Mouse (Mus musculus) midbrain, embryonic 11.5 days (tissue): Measurements from ENCODE around the gene Boll. TPM values are rescaled to one million over a fixed set of nuclear protein-coding genes. Genes with fewer than 3 reads are reported as not detected.
A peak's percentile ranks its signal among the peaks of the same experiment; 100 is the strongest.

ENCODE experiments used
- ATAC-seq: fragments of 200-750 bp; cut with Nextera tagmentation; 2 replicates; pipeline ENCODE4 v1.8.0; 2017; ENCODE audit warnings: moderate TSS enrichment, moderate library complexity; ENCODE audit not compliant: low FRiP score
- DNase-seq: peaks from one replicate; pipeline ENCODE4 v3.0.0; 2015; ENCODE audit warnings: low spot score; ENCODE audit errors: missing footprints
- H3K27ac ChIP-seq: fragments of 300-500 bp; sonication (generic); 2 replicates; pipeline ENCODE4 v1.5.1; 2014; ENCODE audit warnings: low read depth, low read length
- H3K27me3 ChIP-seq: fragments of 300-500 bp; sonication (generic); 2 replicates; pipeline ENCODE4 v1.6.1; 2014; ENCODE audit warnings: mild to moderate bottlenecking, low read length, moderate library complexity, mixed read lengths; ENCODE audit not compliant: control insufficient read depth, insufficient read depth
- H3K36me3 ChIP-seq: fragments of 300-500 bp; sonication (generic); 2 replicates; pipeline ENCODE4 v1.6.1; 2014; ENCODE audit warnings: mild to moderate bottlenecking, low read length, moderate library complexity, mixed read lengths; ENCODE audit not compliant: control insufficient read depth, insufficient read depth
- H3K4me1 ChIP-seq: fragments of 300-500 bp; sonication (generic); 2 replicates; pipeline ENCODE4 v1.6.1; 2014; ENCODE audit warnings: low read length; ENCODE audit not compliant: control insufficient read depth, insufficient read depth
- H3K4me2 ChIP-seq: fragments of 300-500 bp; sonication (generic); 2 replicates; pipeline ENCODE4 v1.6.1; 2014; ENCODE audit warnings: mild to moderate bottlenecking, moderate library complexity
- H3K4me3 ChIP-seq: fragments of 300-500 bp; sonication (generic); 2 replicates; pipeline ENCODE4 v1.5.1; 2014; ENCODE audit warnings: low read depth, low read length
- H3K9ac ChIP-seq: fragments of 300-500 bp; sonication (generic); 2 replicates; pipeline ENCODE4 v1.6.1; 2014; ENCODE audit warnings: low read length
- H3K9me3 ChIP-seq: fragments of 300-500 bp; sonication (generic); 2 replicates; pipeline ENCODE4 v1.6.1; 2016; ENCODE audit warnings: low read length; ENCODE audit not compliant: control insufficient read depth
- WGBS: fragments of 180-500 bp; shearing (Covaris S2); extraction: QIAGEN DNeasy Blood & Tissue Kit; methylation state at CpG from one replicate; pipeline ENCODE4 v1.1.7; 2014; 5-methylcytosine and 5-hydroxymethylcytosine counted together
- polyA plus RNA-seq: library from polyadenylated mRNA; unstranded; fragments of >200 nt; fragmentation: Nextera tagmentation; extraction: Ambion mirVana; gene quantifications from 2 replicates; pipeline ENCODE4 v1.2.1, GENCODE M21; 2014

Gene Boll
- polyA plus RNA-seq, 1 experiment from 2014 or later: 0.33 TPM

GRCm38 (mm10) chr1:55205808-55206327 is 157.4 kb downstream of the Boll start:
- WGBS: 32% methylated on average over 5 of the region's 5 CpGs
- H3K4me2 ChIP-seq: no peak overlapping the region
- H3K36me3 ChIP-seq: no peaks in the 10 kb centered on the region
- ATAC-seq (0 out of 2 replicates have a peak, but pooled peaks have one; percentile 24), DNase-seq (peak; percentile 89)
- no peak overlapping the region for H3K4me3 ChIP-seq
- no peak overlapping the region for H3K27ac ChIP-seq
- H3K27me3 ChIP-seq: no peaks in the 10 kb centered on the region
- no peaks in the 10 kb centered on the region for H3K9me3 ChIP-seq
- H3K9ac ChIP-seq: no peak overlapping the region
- H3K4me1 ChIP-seq: 0 out of 2 replicates have a peak, but pooled peaks cover 3% of the 10 kb centered on the region

- Histone ChIP-seq H3K9ac (no peak overlapping the region), H3K9me3 (no peaks in the 10 kb centered on the region), H3K4me2 (no peak overlapping the region), H3K4me3 (no peak overlapping the region), H3K27me3 (peaks cover 2% of the 10 kb centered on the region; the same call in 1 of the 2 replicates), H3K36me3 (no peaks in the 10 kb centered on the region), H3K27ac (no peak overlapping the region), H3K4me1 (peaks cover 8% of the 10 kb centered on the region; the same call in 1 of the 2 replicates)
- 73% methylated on average over 18 of the region's 18 CpGs for WGBS
- DNase-seq (no peak), ATAC-seq (no peak)
Observed at GRCm38 (mm10) chr1:55201850-55202752, 161.2 kb downstream of the Boll start.

GRCm38 (mm10) chr1:55198719-55199118 is 164.6 kb downstream of the Boll start:
- Histone ChIP-seq H3K27me3 (peaks cover 2% of the 10 kb centered on the region; the same call in 1 of the 2 replicates), H3K27ac (no peak overlapping the region), H3K9me3 (no peaks in the 10 kb centered on the region), H3K9ac (no peak overlapping the region), H3K4me3 (no peak overlapping the region), H3K36me3 (no peaks in the 10 kb centered on the region), H3K4me1 (peaks cover 22% of the 10 kb centered on the region), H3K4me2 (no peak overlapping the region)
- DNase-seq (peak; percentile 84), ATAC-seq (no peak)
- 7% methylated on average over 3 of the region's 3 CpGs for WGBS

Other genes starting within 250 kb of the Boll start
- 148 and 177 TPM in 2 replicates for gene Mob4, start 232.2 kb downstream of the Boll start, polyA plus RNA-seq
- 6.4 and 7.3 TPM in 2 replicates for gene Rftn2, start 136.7 kb downstream of the Boll start, polyA plus RNA-seq
- gene Mars2, start 126.3 kb downstream of the Boll start, polyA plus RNA-seq: 2.8 and 2.9 TPM in 2 replicates
- gene Plcl1, start 42.5 kb upstream of the Boll start, polyA plus RNA-seq: 1.7 TPM in 2 replicates